Mouse (Mus musculus) stomach, embryonic 16.5 days (tissue): ENCODE data around the gene B4galt2. TPM values are rescaled to one million over a fixed set of nuclear protein-coding genes. Genes with fewer than 3 reads are reported as not detected.
A peak's percentile ranks its signal among the peaks of the same experiment; 100 is the strongest.

ENCODE experiments used
- ATAC-seq: fragments of 200-750 bp; cut with Nextera tagmentation; 2 replicates; pipeline ENCODE4 v1.8.0; 2017; ENCODE audit warnings: moderate number of reproducible peaks, moderate TSS enrichment; ENCODE audit not compliant: insufficient read depth, low FRiP score
- H3K27ac ChIP-seq: fragments of 300-500 bp; sonication (generic); 2 replicates; pipeline ENCODE4 v1.5.1; 2014; ENCODE audit warnings: low read length
- H3K27me3 ChIP-seq: fragments of 300-500 bp; sonication (generic); 2 replicates; pipeline ENCODE4 v1.6.1; 2014; ENCODE audit warnings: low read length, control low read depth, mixed read lengths; ENCODE audit not compliant: control insufficient read depth, insufficient read depth
- H3K36me3 ChIP-seq: fragments of 300-500 bp; sonication (generic); 2 replicates; pipeline ENCODE4 v1.6.1; 2014; ENCODE audit warnings: low read length; ENCODE audit not compliant: control insufficient read depth, insufficient read depth
- H3K4me1 ChIP-seq: fragments of 300-500 bp; sonication (generic); 2 replicates; pipeline ENCODE4 v1.6.1; 2014; ENCODE audit warnings: low read length, control low read depth, mixed read lengths; ENCODE audit not compliant: control insufficient read depth, insufficient read depth
- H3K4me2 ChIP-seq: fragments of 300-500 bp; sonication (generic); 2 replicates; pipeline ENCODE4 v1.6.1; 2014; ENCODE audit warnings: low read depth, low read length, mixed read lengths
- H3K4me3 ChIP-seq: fragments of 300-500 bp; sonication (generic); replicated peaks from 2 replicates; pipeline ENCODE4 v1.5.1; 2014; ENCODE audit warnings: mild to moderate bottlenecking, low read length
- H3K9ac ChIP-seq: fragments of 300-500 bp; sonication (generic); 2 replicates; pipeline ENCODE4 v1.6.1; 2014; ENCODE audit warnings: low read length
- H3K9me3 ChIP-seq: fragments of 300-500 bp; sonication (generic); replicated peaks from 2 replicates; pipeline ENCODE4 v1.6.1; 2016; ENCODE audit warnings: low read length, control low read depth; ENCODE audit not compliant: control insufficient read depth
- WGBS: fragments of 180-500 bp; shearing (Covaris S2); extraction: QIAGEN DNeasy Blood & Tissue Kit; methylation state at CpG from one replicate; pipeline ENCODE4 v1.1.7; 2014; 5-methylcytosine and 5-hydroxymethylcytosine counted together
- polyA plus RNA-seq: library from polyadenylated mRNA; unstranded; fragments of >200 nt; fragmentation: Nextera tagmentation; extraction: Ambion mirVana; gene quantifications from 2 replicates; pipeline ENCODE4 v1.2.1, GENCODE M21; 2015

B4galt2 gene
- 11.4 and 14.6 TPM in 2 replicates for polyA plus RNA-seq

DNA sequence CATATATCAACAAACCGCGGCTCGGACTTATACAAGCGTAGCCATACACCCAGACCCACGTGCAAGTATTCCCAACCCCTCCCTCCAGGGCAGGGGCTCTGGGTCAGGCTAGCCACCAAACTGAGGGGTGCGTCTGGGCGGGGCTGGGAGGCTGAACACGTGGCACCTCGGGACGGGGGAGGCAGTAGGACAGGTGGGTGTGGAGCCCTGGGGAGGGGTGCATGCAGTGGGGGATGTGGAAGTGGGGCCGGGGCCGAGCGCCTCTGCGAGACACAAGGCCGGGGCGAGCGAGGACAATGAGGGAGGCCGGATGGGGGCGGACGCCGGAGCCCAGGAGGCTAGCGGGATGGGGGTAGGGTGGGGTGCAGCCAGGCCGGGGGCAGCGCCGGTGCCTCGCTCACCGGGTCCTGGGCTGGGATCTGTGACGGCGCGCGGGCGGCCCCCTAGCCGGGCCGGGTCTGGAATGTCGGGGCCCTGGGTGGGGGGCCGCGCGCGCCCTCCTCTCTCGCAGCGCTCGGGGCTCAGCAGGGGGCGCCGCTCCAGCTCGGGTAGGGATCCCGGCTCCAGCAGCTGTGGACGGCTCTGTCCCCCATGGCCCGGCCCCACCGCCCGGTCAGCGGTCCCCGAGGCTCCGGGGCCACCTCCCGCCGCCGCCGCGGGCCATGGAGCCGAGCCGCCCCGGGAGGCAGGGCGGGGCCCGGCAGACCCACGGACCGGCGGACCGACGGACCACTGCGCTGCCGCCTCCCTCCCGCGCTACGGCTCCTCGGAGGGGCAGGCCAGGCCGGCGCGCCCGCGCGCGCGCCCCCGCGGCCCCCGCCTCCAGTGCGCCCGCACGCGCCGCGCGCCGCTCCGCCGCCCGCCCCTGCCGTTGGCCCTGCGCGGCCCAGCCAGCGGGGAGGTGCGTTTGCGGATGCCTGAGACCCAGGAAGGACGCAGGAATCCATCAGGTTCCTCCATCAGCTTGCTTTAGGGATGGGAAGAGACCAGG, at the start of gene B4galt2:
Gene B4galt2 (minus strand): TSS at position 787 of the 991 bp plus-strand sequence.
- Histone ChIP-seq H3K36me3 (peaks cover 13% of the 10 kb centered on the region), H3K27me3 (no peaks in the 10 kb centered on the region), H3K9me3 (no peaks in the 10 kb centered on the region), H3K4me1 (peaks cover 26% of the 10 kb centered on the region), H3K27ac (peak within 1 kb of the TSS; percentile 62), H3K4me2 (peak within 1 kb of the TSS; percentile 86), H3K4me3 (peak within 1 kb of the TSS; percentile 70), H3K9ac (peak within 1 kb of the TSS; percentile 87)
- under 1% methylated on average over 91 of the region's 103 CpGs for WGBS
- ATAC-seq, result peak; percentile 45

DNA sequence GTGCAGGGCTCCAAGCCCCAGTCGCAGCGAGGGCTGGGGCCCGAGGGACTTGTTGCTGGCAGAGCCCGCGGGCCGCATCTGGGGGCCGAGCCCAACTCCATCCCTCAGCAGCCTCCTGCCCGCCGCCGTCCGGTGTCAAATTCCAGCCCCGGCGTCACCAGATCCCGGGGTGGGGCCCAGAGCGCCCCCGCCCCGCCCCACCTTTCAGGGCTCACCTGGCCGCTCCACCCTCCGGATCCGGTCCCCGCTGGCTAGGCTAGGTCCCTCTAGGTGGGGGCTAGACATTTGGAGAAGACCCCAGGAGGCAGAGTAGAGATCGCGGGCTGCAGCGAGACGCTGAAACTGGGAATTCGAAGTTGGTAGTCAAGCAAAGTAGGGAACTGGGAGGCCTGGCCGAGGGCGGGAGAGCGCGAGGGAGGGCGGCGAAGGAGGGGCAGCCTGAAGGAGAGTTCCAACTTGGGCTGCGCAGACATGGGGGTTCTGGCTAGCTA, 46.1 kb upstream of the B4galt2 start, which contains the start of gene Artn:
Gene Artn (minus strand): TSS at position 373 of the 491 bp plus-strand sequence.
- Histone ChIP-seq H3K27ac (peak within 1 kb of the TSS; percentile 62), H3K4me2 (peak within 1 kb of the TSS; percentile 87), H3K4me1 (peaks cover 21% of the 10 kb centered on the region), H3K36me3 (no peaks in the 10 kb centered on the region), H3K9ac (peak within 1 kb of the TSS; percentile 72), H3K4me3 (peak within 1 kb of the TSS; percentile 55), H3K9me3 (no peaks in the 10 kb centered on the region), H3K27me3 (0 out of 2 replicates have a peak, but pooled peaks cover 7% of the 10 kb centered on the region)
- peak; percentile 57; the same call in 1 of the 2 replicates for ATAC-seq
- WGBS, result 1% methylated on average over 33 of the region's 33 CpGs

DNA sequence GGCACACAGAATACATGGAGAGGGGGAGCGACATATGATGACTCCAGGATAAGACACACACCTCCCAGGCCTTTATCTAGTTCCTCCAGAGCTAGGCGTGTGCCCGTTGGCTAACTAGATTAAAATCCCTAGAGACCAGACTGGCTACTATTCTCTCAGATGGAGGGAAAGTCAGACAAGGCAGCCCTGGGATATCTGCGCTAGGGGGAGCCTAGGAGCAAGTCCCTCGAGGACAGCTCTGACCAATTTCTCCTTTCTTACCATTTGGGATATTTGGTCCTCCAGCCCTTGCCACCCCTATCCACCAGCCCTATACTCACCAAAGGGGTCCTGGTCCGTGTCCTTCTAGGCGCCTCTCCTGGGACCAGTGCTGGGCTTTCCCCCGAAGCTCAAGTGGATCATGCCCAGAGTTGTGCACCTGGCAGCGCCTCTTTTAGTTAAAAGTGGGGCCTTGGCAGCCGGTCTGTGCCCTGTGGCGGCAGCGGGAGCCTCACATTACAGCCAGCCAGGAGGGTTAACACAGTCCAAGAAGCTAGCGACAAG, 45.5 kb upstream of the B4galt2 start:
- Histone ChIP-seq H3K27ac (peak overlapping the region; percentile 62), H3K4me3 (peak overlapping the region; percentile 55), H3K9me3 (no peaks in the 10 kb centered on the region), H3K4me2 (peak overlapping the region; percentile 87), H3K9ac (peak overlapping the region; percentile 72), H3K36me3 (no peaks in the 10 kb centered on the region), H3K4me1 (peaks cover 21% of the 10 kb centered on the region), H3K27me3 (0 out of 2 replicates have a peak, but pooled peaks cover 7% of the 10 kb centered on the region)
- peak; percentile 18; the same call in 1 of the 2 replicates for ATAC-seq
- 3% methylated on average over 13 of the region's 13 CpGs for WGBS

DNA sequence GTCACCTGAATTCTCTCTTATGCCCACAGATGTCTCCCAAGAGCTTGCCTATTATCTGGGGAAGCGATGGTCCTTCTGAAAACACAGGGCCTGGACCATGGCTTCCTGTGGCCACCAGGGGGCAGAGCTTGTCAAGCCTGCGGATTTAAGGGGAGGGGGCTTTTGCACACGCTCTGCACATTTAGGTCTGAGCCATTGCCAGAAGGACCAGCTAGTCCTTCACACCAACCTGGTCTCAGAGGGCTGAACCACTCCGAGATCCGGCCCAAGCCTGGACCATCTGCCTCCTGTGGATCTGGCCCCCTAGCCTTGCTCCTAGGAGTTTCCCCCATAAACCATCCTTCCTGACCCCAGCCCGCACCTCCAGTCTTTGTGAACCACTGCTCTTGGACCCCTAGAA, 44.9 kb upstream of the B4galt2 start:
- Histone ChIP-seq H3K9ac (peak overlapping the region; percentile 14; the same call in 1 of the 2 replicates), H3K27me3 (0 out of 2 replicates have a peak, but pooled peaks cover 7% of the 10 kb centered on the region), H3K27ac (no peak overlapping the region), H3K4me2 (peak overlapping the region; percentile 87), H3K36me3 (no peaks in the 10 kb centered on the region), H3K4me1 (peaks cover 21% of the 10 kb centered on the region), H3K4me3 (peak overlapping the region; percentile 55; the same call in 1 of the 2 replicates), H3K9me3 (no peaks in the 10 kb centered on the region)
- no peak for ATAC-seq
- 20% methylated on average over 6 of the region's 6 CpGs for WGBS

DNA sequence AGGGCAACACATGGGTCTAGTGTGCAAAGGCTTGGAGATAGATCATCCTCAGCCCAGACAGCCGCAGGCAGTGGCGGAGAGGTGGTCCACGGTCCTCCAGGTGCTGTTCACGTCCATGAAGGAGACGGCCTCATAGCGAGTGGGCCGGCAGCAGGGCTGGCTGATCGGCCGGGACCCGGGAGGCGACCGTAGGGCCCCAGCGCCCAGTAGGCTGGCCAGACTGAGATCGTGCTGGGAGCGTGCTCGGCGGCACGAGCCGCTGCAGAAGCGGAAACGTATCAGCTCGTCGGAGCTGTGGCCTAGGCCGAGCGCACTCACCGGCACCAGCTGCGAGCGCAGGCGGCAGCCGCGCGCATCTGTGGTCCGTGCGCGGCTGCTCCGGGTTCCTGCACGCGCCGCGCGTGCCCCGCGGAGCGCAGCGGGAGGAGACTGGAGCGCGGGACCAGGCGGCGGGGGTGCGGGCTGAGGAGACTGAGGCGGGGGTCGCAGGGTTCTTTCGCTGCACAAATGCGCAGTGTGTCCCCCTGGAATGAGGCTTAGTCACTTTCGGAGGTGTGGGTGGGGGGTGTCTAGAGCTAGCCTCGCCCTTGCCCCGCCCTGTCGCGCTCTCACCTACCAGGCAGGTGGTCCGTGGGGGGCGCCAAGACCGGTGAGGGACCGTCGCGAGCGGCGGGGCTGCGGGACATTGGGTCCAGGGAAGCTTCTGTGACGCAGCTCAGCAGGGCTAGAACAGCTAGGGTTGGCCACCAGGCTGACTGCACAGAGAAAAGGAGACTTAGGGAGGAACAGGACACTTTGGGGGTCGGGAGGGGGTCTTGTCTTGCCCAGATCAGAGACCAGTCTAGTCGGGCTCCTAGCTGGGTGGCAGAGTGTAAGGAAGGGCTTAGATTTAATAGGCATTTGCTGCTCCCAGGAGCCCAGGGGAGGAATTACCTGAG, 43.5 kb upstream of the B4galt2 start:
- 0 out of 2 replicates have a peak, but pooled peaks cover 7% of the 10 kb centered on the region for H3K27me3 ChIP-seq

DNA sequence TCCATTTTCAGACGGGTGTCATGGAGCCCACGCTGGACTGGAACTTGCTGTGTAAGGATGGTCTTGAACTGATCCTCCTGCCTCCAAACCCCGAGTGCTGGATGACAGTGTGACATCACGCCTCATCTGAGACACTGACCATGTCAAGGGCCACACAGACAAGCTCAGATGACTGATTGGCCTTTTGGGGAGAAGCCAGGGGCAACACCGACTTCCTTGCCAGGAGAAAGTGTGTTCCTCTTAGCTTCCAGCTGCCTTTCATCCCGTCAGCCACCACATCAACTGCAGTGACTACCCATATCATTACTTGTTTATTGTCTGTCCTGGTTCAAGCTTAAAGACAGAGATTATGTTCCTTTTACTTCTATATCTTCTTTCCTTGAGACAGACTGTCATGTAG, 41.6 kb upstream of the B4galt2 start:
- Histone ChIP-seq H3K36me3 (no peaks in the 10 kb centered on the region), H3K27me3 (0 out of 2 replicates have a peak, but pooled peaks cover 7% of the 10 kb centered on the region), H3K4me1 (peaks cover 21% of the 10 kb centered on the region), H3K4me2 (no peak overlapping the region), H3K9ac (no peak overlapping the region), H3K27ac (no peak overlapping the region), H3K9me3 (no peaks in the 10 kb centered on the region), H3K4me3 (no peak overlapping the region)
- no peak for ATAC-seq
- WGBS, result 59% methylated on average over 5 of the region's 6 CpGs

More for the DNA sequence above, 43.5 kb upstream of the B4galt2 start:
- peak overlapping the region; percentile 87 for H3K4me2 ChIP-seq
- 3% methylated on average over 71 of the region's 71 CpGs for WGBS
- H3K9me3 ChIP-seq, result no peaks in the 10 kb centered on the region
- no peaks in the 10 kb centered on the region for H3K36me3 ChIP-seq
- H3K4me3 ChIP-seq, result peak overlapping the region; percentile 44
- H3K4me1 ChIP-seq, result peaks cover 21% of the 10 kb centered on the region
- H3K9ac ChIP-seq, result peak overlapping the region; percentile 69
- ATAC-seq, result peak; percentile 56; the same call in 1 of the 2 replicates
- H3K27ac ChIP-seq, result no peak overlapping the region

DNA sequence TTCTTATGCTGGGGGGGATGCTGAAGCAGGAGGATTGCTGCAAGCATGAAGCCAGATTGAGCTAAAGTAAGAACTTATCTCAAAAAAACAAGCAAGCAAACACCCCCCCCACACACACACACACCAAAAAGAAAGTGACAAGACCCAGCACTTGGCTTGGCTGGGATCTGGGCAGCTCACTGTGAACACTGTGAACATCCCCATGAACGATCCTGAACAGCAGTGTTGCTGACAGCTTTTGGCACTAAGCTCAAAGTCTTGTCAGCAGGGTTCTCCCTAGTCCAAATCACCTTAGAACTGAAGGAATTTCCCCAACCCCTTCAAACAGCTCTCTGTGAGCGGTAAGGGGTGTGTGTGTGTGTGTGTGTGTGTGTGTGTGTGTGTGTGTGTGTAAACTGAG, 40.2 kb upstream of the B4galt2 start:
- no peak for ATAC-seq
- H3K4me1 ChIP-seq, result peaks cover 13% of the 10 kb centered on the region
- no peak overlapping the region for H3K4me2 ChIP-seq
- no peaks in the 10 kb centered on the region for H3K36me3 ChIP-seq
- no peaks in the 10 kb centered on the region for H3K9me3 ChIP-seq
- H3K4me3 ChIP-seq, result no peak overlapping the region
- whole genome bisulfite sequencing, result 56% methylated on average over 2 of the region's 2 CpGs
- 0 out of 2 replicates have a peak, but pooled peaks cover 7% of the 10 kb centered on the region for H3K27me3 ChIP-seq
- no peak overlapping the region for H3K9ac ChIP-seq
- no peak overlapping the region for H3K27ac ChIP-seq

DNA sequence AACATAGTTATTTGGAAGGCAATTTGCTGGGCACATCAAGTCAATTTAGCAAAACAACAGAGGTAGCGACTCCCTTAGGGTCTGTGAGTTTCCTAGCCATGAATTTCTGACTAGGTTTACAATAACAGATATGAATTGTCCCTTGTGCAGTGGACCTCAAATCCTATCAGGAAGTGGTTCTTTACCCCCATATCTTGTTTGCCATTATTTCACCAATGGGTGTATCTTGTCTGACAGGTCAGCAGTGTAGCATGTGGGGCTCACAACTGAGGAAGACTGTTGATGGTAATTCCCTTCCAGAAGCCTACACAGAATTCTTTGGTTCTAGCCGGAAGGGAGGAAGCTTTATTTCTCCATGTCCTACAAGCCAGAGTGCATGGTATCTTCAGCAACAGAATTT, 38.1 kb upstream of the B4galt2 start:
- Histone ChIP-seq H3K9ac (no peak overlapping the region), H3K36me3 (no peaks in the 10 kb centered on the region), H3K4me2 (no peak overlapping the region), H3K27ac (no peak overlapping the region), H3K4me1 (peaks cover 1% of the 10 kb centered on the region; the same call in 1 of the 2 replicates), H3K9me3 (no peaks in the 10 kb centered on the region), H3K4me3 (no peak overlapping the region), H3K27me3 (no peaks in the 10 kb centered on the region)
- 90% methylated on average over 2 of the region's 2 CpGs for WGBS
- ATAC-seq, result no peak
